Mouse (Mus musculus): ENCODE measurements around the gene Magoh. TPM values are rescaled to one million over a fixed set of nuclear protein-coding genes. Genes with fewer than 3 reads are reported as not detected.

The Magoh gene
- total and polyA plus RNA-seq, 2 experiments = 28.5 to 46.1 TPM

- WGBS = 75% methylated on average over 3 of the region's 3 CpGs
- no peaks in the 10 kb centered on the region for H3K4me1 ChIP-seq (ENCODE audit: control insufficient read depth, insufficient read depth, low read length)
- no peaks in the 10 kb centered on the region for H3K79me2 ChIP-seq (ENCODE audit: control insufficient read depth, insufficient read depth, low read length)
- H3K27me3 ChIP-seq (ENCODE audit: control insufficient read depth, insufficient read depth, low read length) = no peaks in the 10 kb centered on the region
- TF ChIP-seq POLR2A (IDR thresholded peaks at IDR 0.05; ENCODE audit: extremely low read depth, insufficient read depth, low read length) (no peak), CTCF (IDR thresholded peaks at IDR 0.05; ENCODE audit: low read depth, low read length) (no peak)
- no peak overlapping the region for H3K27ac ChIP-seq (replicated peaks; ENCODE audit: insufficient read depth, low read depth, low read length)
- no peak for DNase-seq (ENCODE audit: extremely low read depth, low read depth, low spot score)
- no peak overlapping the region for H3K4me3 ChIP-seq (ENCODE audit: insufficient read depth, low read depth, low read length)
- no peak overlapping the region for H3K9ac ChIP-seq (ENCODE audit: low read depth, low read length)
- H3K36me3 ChIP-seq (ENCODE audit: control insufficient read depth, insufficient read depth, low read length) = no peaks in the 10 kb centered on the region
Observed at GRCm38 (mm10) chr4:107935254-107935653, 55.7 kb downstream of the Magoh start.

Other genes starting within 250 kb of the Magoh start
- gene Dmrtb1, start 195.5 kb upstream of the Magoh start, total RNA-seq (2014; rRNA removed) = not detected in 2 replicates
- not detected in 2 replicates for gene Dmrtb1, start 195.5 kb upstream of the Magoh start, polyA plus RNA-seq (2012; rRNA removed)
- gene Lrp8, start 77.5 kb upstream of the Magoh start, total RNA-seq (2014; rRNA removed) = 0.09 and 0.27 TPM in 2 replicates
- 0.09 and 0.11 TPM in 2 replicates for gene Lrp8, start 77.5 kb upstream of the Magoh start, polyA plus RNA-seq (2012; rRNA removed)
- gene 0610037L13Rik, start 10.1 kb downstream of the Magoh start, total RNA-seq (2014; rRNA removed) = 39.0 and 44.9 TPM in 2 replicates
- gene 0610037L13Rik, start 10.1 kb downstream of the Magoh start, polyA plus RNA-seq (2012; rRNA removed) = 24.3 and 28.2 TPM in 2 replicates
- gene Cpt2, start 43.9 kb downstream of the Magoh start, total RNA-seq (2014; rRNA removed) = 106 and 125 TPM in 2 replicates
- 159 and 191 TPM in 2 replicates for gene Cpt2, start 43.9 kb downstream of the Magoh start, polyA plus RNA-seq (2012; rRNA removed)
- 0.07 and 0.09 TPM in 2 replicates for gene Slc1a7, start 88.6 kb downstream of the Magoh start, total RNA-seq (2014; rRNA removed)
- gene Slc1a7, start 88.6 kb downstream of the Magoh start, polyA plus RNA-seq (2012; rRNA removed) = 0.04 and 0.07 TPM in 2 replicates
- gene Podn, start 216.7 kb downstream of the Magoh start, total RNA-seq (2014; rRNA removed) = 1.9 and 2.7 TPM in 2 replicates
- 2.9 and 3.8 TPM in 2 replicates for gene Podn, start 216.7 kb downstream of the Magoh start, polyA plus RNA-seq (2012; rRNA removed)

All from liver, adult 2 months (tissue).